Mouse (Mus musculus): ENCODE results near the gene G6pc.
"Not testable (repeated sequence)": the region's sequence is repeated elsewhere in the genome, so short reads cannot be mapped to it uniquely, and the experiment has no call there.

G6pc gene

DNA sequence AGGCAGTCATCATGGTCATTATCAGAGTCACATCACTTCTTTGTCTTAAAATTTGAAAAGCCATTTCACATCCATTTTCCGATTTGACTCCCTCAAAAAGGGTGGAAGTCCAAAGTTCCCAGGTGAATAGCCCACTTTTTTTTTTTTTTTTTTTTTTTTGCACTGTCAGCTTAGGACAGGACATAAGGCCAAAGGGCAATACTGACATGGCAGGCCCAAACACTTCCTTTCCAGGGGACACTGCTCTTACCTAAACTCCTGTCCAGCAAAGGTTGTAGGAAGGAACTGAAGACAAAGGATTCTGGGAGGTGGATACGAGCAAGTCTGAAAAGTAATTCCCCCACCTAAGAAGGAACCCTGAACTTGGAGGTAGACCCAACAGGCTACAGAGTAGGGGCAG, 11.4 kb upstream of the G6pc start:
- DNase-seq (ENCODE audit: low read depth, low spot score) = no peak

DNA sequence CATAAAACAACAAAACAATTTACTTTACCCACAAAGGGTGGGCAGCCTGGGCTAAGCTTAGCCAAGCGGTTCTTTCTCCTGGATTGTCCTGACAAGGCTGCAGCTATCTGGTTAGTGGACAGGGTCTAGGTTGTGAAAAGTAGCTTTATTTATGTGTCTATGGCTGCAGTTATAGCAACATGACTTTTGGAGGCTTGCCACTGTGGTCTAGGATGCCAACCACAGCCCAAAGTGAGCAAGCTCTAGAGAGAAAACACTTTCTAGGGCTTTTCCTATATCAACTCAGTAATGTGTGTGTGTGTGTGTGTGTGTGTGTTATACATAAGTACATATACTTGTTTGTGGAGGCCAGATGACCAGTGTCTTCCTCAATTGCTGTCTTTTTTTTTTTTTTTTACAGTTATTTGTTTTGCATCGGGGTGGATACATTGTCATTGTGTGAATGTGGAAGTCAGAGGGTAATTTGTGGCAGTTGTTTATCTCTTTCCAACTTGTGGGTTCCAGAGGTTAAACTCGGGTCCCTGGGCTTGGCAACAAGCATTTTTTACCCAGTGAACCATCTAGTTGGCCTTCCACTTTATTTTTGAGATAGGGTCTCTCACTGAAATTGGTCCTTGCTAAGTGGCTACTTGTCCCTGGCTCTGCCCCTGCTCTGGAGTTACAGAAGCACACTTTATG, 9.7 kb upstream of the G6pc start:
- no peak for DNase-seq (ENCODE audit: low read depth, low spot score)

- DNase-seq (ENCODE audit: low read depth, low spot score) = no peak
These were observed 7.6 kb upstream of the G6pc start for GRCm38 (mm10) chr11:101359776-101360175.

DNA sequence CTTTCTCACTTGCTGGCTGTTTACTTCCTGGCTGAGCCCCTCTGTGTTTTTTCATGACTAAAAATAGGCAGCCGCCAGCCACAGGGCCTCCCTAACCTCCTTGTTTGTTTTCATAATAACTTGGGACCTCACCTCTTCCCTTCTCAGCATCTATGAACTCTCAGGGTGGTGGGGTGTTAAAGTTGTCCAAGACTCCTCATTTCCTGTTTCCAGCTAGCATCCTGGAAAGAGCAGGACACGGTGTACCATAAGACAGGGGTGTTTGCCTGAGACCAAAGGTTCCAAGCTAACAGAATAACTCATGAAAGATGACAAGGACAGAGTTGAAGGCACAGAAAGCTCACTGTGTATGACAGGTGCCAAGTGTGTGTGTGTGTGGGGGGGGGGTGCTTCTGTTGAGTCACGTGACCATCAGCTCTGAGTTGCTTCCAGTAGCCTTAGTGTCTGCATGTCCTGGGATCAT, 6.7 kb upstream of the G6pc start:
- DNase-seq (ENCODE audit: low read depth, low spot score) = no peak

DNA sequence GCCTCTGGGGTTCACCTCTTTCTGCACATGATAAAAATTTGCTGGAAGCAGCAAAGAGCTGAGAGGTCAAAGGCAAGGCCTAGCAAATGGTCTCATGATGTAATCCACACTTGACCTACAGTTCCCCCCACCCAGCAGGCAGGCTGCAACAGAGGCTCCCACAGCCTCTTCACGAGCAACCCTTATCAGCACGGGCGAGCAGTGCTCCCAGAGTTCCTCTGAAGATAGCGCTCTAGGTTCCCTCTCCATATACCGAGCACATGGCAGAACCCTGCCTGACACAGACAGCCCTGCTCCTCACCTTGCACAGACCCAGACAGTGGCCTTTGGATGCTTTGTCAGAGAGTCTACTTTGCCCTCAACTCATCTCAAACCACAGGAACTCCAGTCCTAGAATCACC, 2.8 kb upstream of the G6pc start:
- no peak for DNase-seq (ENCODE audit: low read depth, low spot score)

DNA sequence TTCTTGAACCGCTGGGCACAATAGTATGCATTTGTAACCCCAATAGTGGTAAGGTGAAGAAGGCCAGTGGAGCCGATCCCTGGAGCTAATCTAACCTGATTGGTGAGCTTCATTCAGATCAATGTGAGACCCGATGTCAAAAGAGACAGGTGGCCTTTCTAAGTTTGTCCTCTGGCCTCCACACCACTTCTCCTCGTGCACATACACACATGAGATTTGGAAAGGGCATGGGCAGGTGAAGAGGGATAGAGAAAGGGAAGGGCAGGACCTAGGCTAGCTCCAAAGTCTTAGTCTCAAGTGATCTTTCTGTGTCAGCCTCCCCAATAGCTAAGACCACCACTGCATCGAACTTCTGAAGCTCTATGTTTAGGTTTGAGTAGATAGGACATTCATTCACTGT, 2.8 kb downstream of the G6pc start:
- no peak for DNase-seq (ENCODE audit: low read depth, low spot score)

GRCm38 (mm10) chr11:101374421-101374938, 7.1 kb downstream of the G6pc start:
- no peak for DNase-seq (ENCODE audit: low read depth, low spot score)

DNA sequence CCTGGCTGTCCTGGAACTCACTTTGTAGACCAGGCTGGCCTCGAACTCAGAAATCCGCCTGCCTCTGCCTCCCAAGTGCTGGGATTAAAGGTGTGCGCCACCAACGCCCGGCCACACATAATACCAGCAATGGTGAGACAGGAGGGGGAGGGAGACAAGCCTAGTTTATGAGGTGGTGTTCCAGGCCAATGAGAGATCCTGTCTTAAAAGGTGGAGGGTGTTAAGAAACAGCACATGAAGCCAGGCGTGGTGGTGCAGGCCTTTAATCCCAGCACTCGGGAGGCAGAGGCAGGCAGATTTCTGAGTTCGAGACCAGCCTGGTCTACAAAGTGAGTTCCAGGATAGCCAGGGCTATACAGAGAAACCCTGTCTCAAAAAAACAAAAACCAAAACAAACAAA, 10.8 kb downstream of the G6pc start:
- not testable (repeated sequence) for DNase-seq (ENCODE audit: low read depth, low spot score)

DNA sequence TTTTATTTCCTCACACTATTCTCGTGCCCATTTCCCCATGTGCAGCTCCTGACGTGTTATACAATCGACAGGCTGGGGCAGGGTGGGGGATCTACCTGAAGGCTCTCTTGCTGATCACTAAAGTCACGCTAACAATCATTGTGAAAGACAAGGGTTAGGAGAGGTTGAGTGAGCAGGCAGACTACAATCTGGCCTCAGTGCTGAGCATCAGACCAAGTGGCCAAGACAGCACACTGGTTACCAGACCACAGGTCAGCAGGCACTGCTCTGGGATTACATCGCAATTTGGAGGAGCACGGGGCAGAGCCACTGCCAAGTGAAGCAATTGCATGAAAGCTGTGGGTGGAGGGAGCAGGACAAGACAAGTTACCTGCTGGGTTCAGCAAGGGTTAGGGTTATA, 11.6 kb downstream of the G6pc start:
- no peak for DNase-seq (ENCODE audit: low read depth, low spot score)

DNA sequence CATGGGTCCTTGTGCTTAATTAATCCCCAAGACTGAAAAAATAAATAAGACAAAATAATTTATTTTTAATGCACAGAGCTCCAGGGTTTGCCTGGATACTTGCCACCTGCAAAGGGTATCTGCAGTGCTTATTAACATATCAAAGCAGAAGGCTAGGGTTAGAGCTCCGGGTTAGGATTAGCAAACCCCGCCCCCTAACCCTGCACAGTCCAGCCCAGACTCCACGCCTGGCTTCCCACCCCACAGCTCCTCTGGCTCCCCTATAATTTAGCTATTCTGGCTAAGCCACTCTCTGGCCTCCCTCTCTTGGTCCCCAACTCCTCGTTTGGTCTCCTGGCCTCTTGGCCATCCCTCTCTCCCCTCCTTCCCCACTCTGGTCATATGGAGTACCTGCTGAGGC, 14.5 kb downstream of the G6pc start:
- no peak for DNase-seq (ENCODE audit: low read depth, low spot score)

GRCm38 (mm10) chr11:101395110-101395509, 27.7 kb downstream of the G6pc start:
- DNase-seq (ENCODE audit: low read depth, low spot score) = peak; percentile 68

GRCm38 (mm10) chr11:101415306-101415705, 47.9 kb downstream of the G6pc start:
- peak; percentile 30 for DNase-seq (ENCODE audit: low read depth, low spot score)

- peak; percentile 45 for DNase-seq (ENCODE audit: low read depth, low spot score)
These were observed 49.2 kb downstream of the G6pc start for GRCm38 (mm10) chr11:101416433-101417100.

DNA sequence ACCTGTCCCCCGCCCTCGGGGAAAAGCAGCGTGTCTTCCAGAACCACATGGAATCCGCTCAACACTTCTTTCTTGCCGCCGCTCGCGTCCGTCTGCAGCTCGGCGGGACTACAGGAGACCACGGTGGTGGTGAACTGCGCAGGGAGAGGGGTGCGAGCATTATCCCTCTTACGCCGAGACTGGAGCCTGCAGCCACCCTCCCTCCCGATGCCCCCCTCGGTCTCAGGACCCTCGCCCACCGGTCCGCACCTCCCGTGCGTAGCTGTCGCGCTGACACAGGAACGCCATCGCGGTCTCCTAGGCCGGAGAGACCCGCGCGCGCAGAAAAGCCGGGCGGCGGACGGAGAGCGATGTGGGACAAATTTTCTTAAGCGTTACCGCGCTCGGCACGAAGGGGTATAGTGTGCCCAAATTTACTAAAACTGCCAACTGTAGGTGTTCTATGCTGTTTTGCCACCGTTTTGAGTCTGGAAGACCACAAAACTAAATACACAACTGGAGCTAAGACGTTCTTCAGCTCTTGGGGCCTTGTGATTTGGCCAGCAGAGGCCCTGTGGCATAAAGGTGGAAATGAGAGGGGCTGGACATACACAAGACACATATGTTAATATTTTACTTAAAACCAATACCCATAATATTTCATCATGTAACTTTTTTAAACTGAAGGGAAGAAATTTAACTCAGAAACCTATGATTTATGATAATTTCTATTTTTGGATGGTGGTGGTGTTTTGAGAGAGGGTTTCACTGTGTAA, 49.9 kb downstream of the G6pc start, which contains the start of gene Aarsd1:
Aarsd1 (minus strand) TSS at position 515 of the 755 bp plus-strand sequence.
- DNase-seq (ENCODE audit: low read depth, low spot score) = peak; percentile 90

GRCm38 (mm10) chr11:101418991-101419390, 51.6 kb downstream of the G6pc start:
- DNase-seq (ENCODE audit: low read depth, low spot score) = no peak

- DNase-seq (ENCODE audit: low read depth, low spot score) = no peak
These were observed 52.2 kb downstream of the G6pc start for GRCm38 (mm10) chr11:101419610-101420009.

- DNase-seq (ENCODE audit: low read depth, low spot score) = no peak
These were observed 52.8 kb downstream of the G6pc start for GRCm38 (mm10) chr11:101420148-101420547.

- DNase-seq (ENCODE audit: low read depth, low spot score) = peak; percentile 21
These were observed 56.9 kb downstream of the G6pc start, which contains the start of gene Gm27029 for GRCm38 (mm10) chr11:101424105-101424851. TSS of gene Gm27029 (minus strand) at chr11:101424796.

DNA sequence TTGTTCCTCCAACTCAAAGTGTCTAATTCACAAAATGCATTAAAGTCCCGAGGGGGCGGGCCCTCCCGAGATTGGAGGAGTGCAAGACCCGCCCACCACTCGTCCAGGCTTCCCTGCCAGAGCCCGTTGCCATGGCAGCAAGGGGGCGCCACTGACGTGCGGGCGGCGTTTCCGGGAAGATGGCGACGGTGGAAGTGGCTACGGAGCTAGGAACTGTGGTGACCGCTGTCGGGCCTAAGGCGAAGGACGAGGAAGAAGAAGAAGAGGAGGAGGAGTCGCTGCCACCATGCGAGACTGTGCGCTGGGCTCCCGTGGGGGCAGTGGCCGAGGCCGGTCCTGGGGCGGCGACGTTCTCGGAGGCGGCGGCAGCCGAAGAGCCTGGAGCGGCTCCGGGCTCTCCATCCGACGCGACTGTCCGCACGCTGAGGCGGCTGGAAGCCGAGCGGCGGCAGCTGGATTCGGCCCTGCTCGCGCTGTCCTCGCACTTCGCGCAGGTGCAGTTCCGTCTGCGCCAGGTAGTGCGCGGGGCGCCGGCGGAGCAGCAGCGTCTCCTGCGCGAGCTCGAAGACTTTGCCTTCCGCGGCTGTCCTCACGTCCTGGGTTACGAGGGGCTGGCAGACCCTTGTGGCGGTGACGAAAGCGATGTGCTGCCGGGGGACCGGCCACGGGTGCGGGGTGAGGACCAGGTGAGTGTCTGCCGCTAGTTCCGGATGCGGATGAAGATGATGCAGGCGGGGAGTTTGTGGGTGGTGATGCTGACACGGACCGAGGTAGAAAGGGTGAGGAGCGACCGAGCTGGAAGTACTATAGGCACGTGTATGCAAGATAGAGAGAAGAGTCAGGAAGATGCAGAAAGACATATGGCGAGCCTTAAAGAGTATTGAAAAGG, 57.8 kb downstream of the G6pc start, which contains the start of the genes Rundc1 and Ptges3l:
Rundc1 (plus strand) TSS at position 161 of the 889 bp plus-strand sequence.
Ptges3l (minus strand) TSS at position 409 of the 889 bp plus-strand sequence.
- DNase-seq (ENCODE audit: low read depth, low spot score) = peak; percentile 98

GRCm38 (mm10) chr11:101426165-101426564, 58.8 kb downstream of the G6pc start:
- DNase-seq (ENCODE audit: low read depth, low spot score) = no peak

All from CD4-positive, CD25-positive, alpha-beta regulatory T cell, adult 2 months (primary cell).